Mouse (Mus musculus): ENCODE results near the gene Bmp8a. TPM values are rescaled to one million over a fixed set of nuclear protein-coding genes. Genes with fewer than 3 reads are reported as not detected.
"Not testable (repeated sequence)": the region's sequence is repeated elsewhere in the genome, so short reads cannot be mapped to it uniquely, and the experiment has no call there.

The Bmp8a gene
- polyA plus RNA-seq, 1 experiment from 2014 or later: 0.32 TPM

- Histone ChIP-seq H3K36me3 (ENCODE audit: insufficient read depth, low read length) (no peaks in the 10 kb centered on the region), H3K4me1 (ENCODE audit: insufficient read depth, low read length) (no peaks in the 10 kb centered on the region), H3K27ac (ENCODE audit: low read length) (no peak overlapping the region), H3K27me3 (ENCODE audit: insufficient read depth, low read length) (no peaks in the 10 kb centered on the region), H3K9ac (replicated peaks; ENCODE audit: low read length) (no peak overlapping the region), H3K9me3 (ENCODE audit: low read length) (no peaks in the 10 kb centered on the region), H3K4me3 (ENCODE audit: low read length) (no peak overlapping the region), H3K4me2 (replicated peaks; ENCODE audit: low read depth, low read length) (no peak overlapping the region)
- WGBS: 83% methylated on average over 7 of the region's 7 CpGs
- no peak for ATAC-seq (ENCODE audit: low FRiP score, low TSS enrichment)
Measured at GRCm38 (mm10) chr4:123311845-123312244, 31.2 kb downstream of the Bmp8a start.

- no peak overlapping the region for H3K9ac ChIP-seq (replicated peaks; ENCODE audit: low read length)
- H3K27me3 ChIP-seq (ENCODE audit: insufficient read depth, low read length): no peaks in the 10 kb centered on the region
- H3K36me3 ChIP-seq (ENCODE audit: insufficient read depth, low read length): peaks cover 10% of the 10 kb centered on the region
- WGBS: 43% methylated on average over 3 of the region's 3 CpGs
- ATAC-seq (ENCODE audit: low FRiP score, low TSS enrichment): no peak
- H3K4me2 ChIP-seq (replicated peaks; ENCODE audit: low read depth, low read length): no peak overlapping the region
- no peaks in the 10 kb centered on the region for H3K4me1 ChIP-seq (ENCODE audit: insufficient read depth, low read length)
- no peaks in the 10 kb centered on the region for H3K9me3 ChIP-seq (ENCODE audit: low read length)
- H3K27ac ChIP-seq (ENCODE audit: low read length): no peak overlapping the region
- H3K4me3 ChIP-seq (ENCODE audit: low read length): no peak overlapping the region
Measured at GRCm38 (mm10) chr4:123308292-123308691, 34.8 kb downstream of the Bmp8a start.

GRCm38 (mm10) chr4:123306999-123307398, 36.1 kb downstream of the Bmp8a start:
- WGBS: 84% methylated on average over 10 of the region's 10 CpGs
- Histone ChIP-seq H3K4me2 (replicated peaks; ENCODE audit: low read depth, low read length) (no peak overlapping the region), H3K4me1 (ENCODE audit: insufficient read depth, low read length) (no peaks in the 10 kb centered on the region), H3K36me3 (ENCODE audit: insufficient read depth, low read length) (peaks cover 23% of the 10 kb centered on the region), H3K4me3 (ENCODE audit: low read length) (no peak overlapping the region), H3K27me3 (ENCODE audit: insufficient read depth, low read length) (no peaks in the 10 kb centered on the region), H3K9me3 (ENCODE audit: low read length) (no peaks in the 10 kb centered on the region), H3K9ac (replicated peaks; ENCODE audit: low read length) (no peak overlapping the region), H3K27ac (ENCODE audit: low read length) (no peak overlapping the region)
- ATAC-seq (ENCODE audit: low FRiP score, low TSS enrichment): no peak

GRCm38 (mm10) chr4:123305789-123306188, 37.3 kb downstream of the Bmp8a start:
- Histone ChIP-seq H3K36me3 (ENCODE audit: insufficient read depth, low read length) (peaks cover 33% of the 10 kb centered on the region), H3K27ac (ENCODE audit: low read length) (no peak overlapping the region), H3K4me3 (ENCODE audit: low read length) (no peak overlapping the region), H3K9ac (replicated peaks; ENCODE audit: low read length) (no peak overlapping the region), H3K4me1 (ENCODE audit: insufficient read depth, low read length) (no peaks in the 10 kb centered on the region), H3K9me3 (ENCODE audit: low read length) (no peaks in the 10 kb centered on the region), H3K4me2 (replicated peaks; ENCODE audit: low read depth, low read length) (no peak overlapping the region), H3K27me3 (ENCODE audit: insufficient read depth, low read length) (no peaks in the 10 kb centered on the region)
- WGBS: 32% methylated on average over 3 of the region's 3 CpGs
- peak; percentile 60 for ATAC-seq (ENCODE audit: low FRiP score, low TSS enrichment)

GRCm38 (mm10) chr4:123298980-123299670, 43.9 kb downstream of the Bmp8a start:
- Histone ChIP-seq H3K27me3 (ENCODE audit: insufficient read depth, low read length) (no peaks in the 10 kb centered on the region), H3K36me3 (ENCODE audit: insufficient read depth, low read length) (peaks cover 90% of the 10 kb centered on the region), H3K27ac (ENCODE audit: low read length) (no peak overlapping the region), H3K9me3 (ENCODE audit: low read length) (no peaks in the 10 kb centered on the region), H3K9ac (replicated peaks; ENCODE audit: low read length) (no peak overlapping the region), H3K4me2 (replicated peaks; ENCODE audit: low read depth, low read length) (no peak overlapping the region), H3K4me3 (ENCODE audit: low read length) (no peak overlapping the region), H3K4me1 (ENCODE audit: insufficient read depth, low read length) (no peaks in the 10 kb centered on the region)
- 95% methylated on average over 11 of the region's 11 CpGs for WGBS
- no peak for ATAC-seq (ENCODE audit: low FRiP score, low TSS enrichment)

GRCm38 (mm10) chr4:123298226-123298625, 44.8 kb downstream of the Bmp8a start:
- H3K4me2 ChIP-seq (replicated peaks; ENCODE audit: low read depth, low read length): no peak overlapping the region
- H3K4me3 ChIP-seq (ENCODE audit: low read length): no peak overlapping the region
- ATAC-seq (ENCODE audit: low FRiP score, low TSS enrichment): no peak
- no peaks in the 10 kb centered on the region for H3K9me3 ChIP-seq (ENCODE audit: low read length)
- H3K27ac ChIP-seq (ENCODE audit: low read length): no peak overlapping the region
- peaks cover 93% of the 10 kb centered on the region for H3K36me3 ChIP-seq (ENCODE audit: insufficient read depth, low read length)
- WGBS: 65% methylated on average over 4 of the region's 4 CpGs
- no peaks in the 10 kb centered on the region for H3K4me1 ChIP-seq (ENCODE audit: insufficient read depth, low read length)
- no peak overlapping the region for H3K9ac ChIP-seq (replicated peaks; ENCODE audit: low read length)
- no peaks in the 10 kb centered on the region for H3K27me3 ChIP-seq (ENCODE audit: insufficient read depth, low read length)

GRCm38 (mm10) chr4:123297195-123297960, 45.7 kb downstream of the Bmp8a start:
- no peak for ATAC-seq (ENCODE audit: low FRiP score, low TSS enrichment)
- WGBS: 93% methylated on average over 20 of the region's 22 CpGs
- no peaks in the 10 kb centered on the region for H3K27me3 ChIP-seq (ENCODE audit: insufficient read depth, low read length)
- no peak overlapping the region for H3K9ac ChIP-seq (replicated peaks; ENCODE audit: low read length)
- H3K9me3 ChIP-seq (ENCODE audit: low read length): no peaks in the 10 kb centered on the region
- no peaks in the 10 kb centered on the region for H3K4me1 ChIP-seq (ENCODE audit: insufficient read depth, low read length)
- no peak overlapping the region for H3K4me3 ChIP-seq (ENCODE audit: low read length)
- peaks cover 93% of the 10 kb centered on the region for H3K36me3 ChIP-seq (ENCODE audit: insufficient read depth, low read length)
- no peak overlapping the region for H3K4me2 ChIP-seq (replicated peaks; ENCODE audit: low read depth, low read length)
- no peak overlapping the region for H3K27ac ChIP-seq (ENCODE audit: low read length)

- Histone ChIP-seq H3K4me1 (ENCODE audit: insufficient read depth, low read length) (no peaks in the 10 kb centered on the region), H3K27me3 (ENCODE audit: insufficient read depth, low read length) (no peaks in the 10 kb centered on the region), H3K9ac (replicated peaks; ENCODE audit: low read length) (no peak overlapping the region), H3K4me2 (replicated peaks; ENCODE audit: low read depth, low read length) (no peak overlapping the region), H3K4me3 (ENCODE audit: low read length) (no peak overlapping the region), H3K27ac (ENCODE audit: low read length) (no peak overlapping the region), H3K36me3 (ENCODE audit: insufficient read depth, low read length) (peaks cover 94% of the 10 kb centered on the region), H3K9me3 (ENCODE audit: low read length) (no peaks in the 10 kb centered on the region)
- ATAC-seq (ENCODE audit: low FRiP score, low TSS enrichment): no peak
- 88% methylated on average over 5 of the region's 5 CpGs for WGBS
Measured at GRCm38 (mm10) chr4:123296148-123296534, 46.9 kb downstream of the Bmp8a start.

GRCm38 (mm10) chr4:123295516-123296147, 47.4 kb downstream of the Bmp8a start:
- Histone ChIP-seq H3K4me3 (ENCODE audit: low read length) (no peak overlapping the region), H3K36me3 (ENCODE audit: insufficient read depth, low read length) (peaks cover 94% of the 10 kb centered on the region), H3K4me2 (replicated peaks; ENCODE audit: low read depth, low read length) (no peak overlapping the region), H3K27me3 (ENCODE audit: insufficient read depth, low read length) (no peaks in the 10 kb centered on the region), H3K4me1 (ENCODE audit: insufficient read depth, low read length) (no peaks in the 10 kb centered on the region), H3K9me3 (ENCODE audit: low read length) (no peaks in the 10 kb centered on the region), H3K9ac (replicated peaks; ENCODE audit: low read length) (no peak overlapping the region), H3K27ac (ENCODE audit: low read length) (no peak overlapping the region)
- ATAC-seq (ENCODE audit: low FRiP score, low TSS enrichment): no peak
- 80% methylated on average over 21 of the region's 21 CpGs for WGBS

- ATAC-seq (ENCODE audit: low FRiP score, low TSS enrichment); H3K27ac ChIP-seq (ENCODE audit: low read length); H3K4me1 ChIP-seq (ENCODE audit: insufficient read depth, low read length); H3K4me3 ChIP-seq (ENCODE audit: low read length); H3K4me2 ChIP-seq (replicated peaks; ENCODE audit: low read depth, low read length); H3K9ac ChIP-seq (replicated peaks; ENCODE audit: low read length); H3K9me3 ChIP-seq (ENCODE audit: low read length); H3K27me3 ChIP-seq (ENCODE audit: insufficient read depth, low read length): not testable (repeated sequence)
- H3K36me3 ChIP-seq (ENCODE audit: insufficient read depth, low read length): peaks cover 91% of the 10 kb centered on the region
- WGBS: 89% methylated on average over 15 of the region's 15 CpGs
Measured at GRCm38 (mm10) chr4:123295026-123295425, 48.0 kb downstream of the Bmp8a start.
